Mouse (Mus musculus) urinary bladder, adult 18-20 months (tissue): ENCODE measurements around the gene Srgap3.
A peak's percentile ranks its signal among the peaks of the same experiment; 100 is the strongest.

Experiments
- DNase-seq, 2 experiments: peaks; one replicate each; pipeline ENCODE4 v3.0.0; 2022; ENCODE audit warnings: low spot score in 2 of 2, mixed read lengths in 2 of 2

Gene Srgap3

GRCm38 (mm10) chr6:112818403-112818901, 128.6 kb downstream of the Srgap3 start:
- DNase-seq, result peak in 1 of 2 experiments; percentile 8

GRCm38 (mm10) chr6:112815604-112816003, 131.5 kb downstream of the Srgap3 start:
- DNase-seq, result no peak

DNA sequence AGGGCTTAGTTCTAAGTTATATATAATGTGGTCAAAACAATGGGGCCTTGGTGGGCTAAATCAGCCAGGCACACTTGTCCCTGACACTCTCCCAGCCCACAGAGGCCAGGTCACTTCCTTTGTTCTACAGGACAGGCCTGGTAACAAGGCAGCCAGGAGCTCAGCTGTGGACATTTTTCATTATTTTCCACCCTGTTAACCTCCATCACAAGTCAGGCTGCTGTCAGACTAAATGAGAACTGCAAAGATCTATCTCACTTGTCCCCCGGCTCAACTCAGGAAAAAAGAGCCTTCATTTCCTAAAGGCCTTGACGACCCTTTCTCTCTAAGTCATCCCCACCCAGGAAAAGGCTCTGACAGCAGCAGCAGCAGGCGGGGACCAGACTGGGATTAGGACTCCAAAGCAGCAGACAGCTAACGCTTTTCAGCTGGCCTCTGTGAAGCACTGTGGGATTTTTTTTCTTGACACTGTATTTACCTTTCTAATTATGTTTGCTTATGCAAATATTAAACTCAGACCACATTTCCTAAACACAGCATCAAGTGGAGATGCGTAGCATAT, 132.5 kb downstream of the Srgap3 start:
- no peak for DNase-seq

- DNase-seq, result no peak
Measured at GRCm38 (mm10) chr6:112812884-112813283, 134.2 kb downstream of the Srgap3 start.

DNA sequence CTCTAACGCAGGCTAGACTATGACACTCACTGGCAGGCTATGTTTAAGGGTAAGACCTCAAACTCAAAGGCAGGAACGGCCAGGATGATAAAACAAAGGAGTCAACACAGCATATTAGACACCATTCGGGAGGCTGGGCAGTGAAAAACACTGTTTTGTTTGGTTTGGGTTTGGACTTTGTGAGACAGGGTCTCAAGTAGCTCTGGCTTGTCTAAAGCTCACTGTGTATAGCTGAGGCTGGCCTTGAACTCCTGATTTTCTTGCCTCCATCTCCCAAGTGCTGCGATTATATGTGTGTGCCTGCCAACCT, 136.6 kb downstream of the Srgap3 start:
- no peak for DNase-seq

DNA sequence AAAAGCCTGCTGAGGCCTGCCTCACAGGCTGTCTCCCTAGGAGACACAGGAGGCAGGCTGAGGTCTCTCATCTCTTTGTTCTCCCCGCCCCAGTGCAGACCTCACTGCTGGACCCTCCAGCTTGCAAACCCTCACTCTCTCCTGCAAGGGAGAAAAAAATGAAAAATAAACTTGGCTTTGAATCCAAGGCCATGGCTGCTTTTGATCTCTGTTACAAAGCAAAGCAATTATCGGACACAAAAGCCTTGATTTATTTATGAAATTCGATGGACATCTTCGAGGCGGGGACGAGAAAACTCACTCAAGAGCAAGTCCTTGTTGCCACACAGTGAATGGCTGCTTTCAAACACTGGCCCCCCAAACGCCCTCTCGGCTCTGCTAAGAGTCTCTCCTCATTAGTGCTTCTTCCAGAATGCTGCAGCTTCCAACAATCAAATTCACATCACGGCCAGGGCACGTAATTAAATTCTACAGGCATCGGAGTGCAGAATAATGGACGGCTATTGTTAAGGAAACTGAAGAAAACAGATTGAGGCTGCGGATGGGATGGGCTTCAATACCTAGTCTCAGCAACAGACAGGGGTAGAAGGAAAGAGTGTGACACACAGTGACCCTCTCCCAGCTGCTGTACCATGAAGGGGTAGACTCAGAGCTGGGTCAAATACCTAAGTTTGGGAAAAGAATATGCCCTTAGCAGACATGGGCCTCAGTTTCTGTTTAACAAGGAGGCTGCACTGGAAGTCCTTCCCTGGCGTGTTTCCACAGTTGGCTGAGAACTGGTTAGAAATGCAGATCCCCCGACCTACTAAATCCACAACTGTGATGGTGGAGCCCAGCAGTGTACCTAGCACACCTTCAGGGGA, 137.2 kb downstream of the Srgap3 start:
- no peak for DNase-seq

- no peak for DNase-seq
Measured at GRCm38 (mm10) chr6:112808738-112809137, 138.3 kb downstream of the Srgap3 start.

GRCm38 (mm10) chr6:112801917-112802316, 145.1 kb downstream of the Srgap3 start:
- DNase-seq, result no peak

DNA sequence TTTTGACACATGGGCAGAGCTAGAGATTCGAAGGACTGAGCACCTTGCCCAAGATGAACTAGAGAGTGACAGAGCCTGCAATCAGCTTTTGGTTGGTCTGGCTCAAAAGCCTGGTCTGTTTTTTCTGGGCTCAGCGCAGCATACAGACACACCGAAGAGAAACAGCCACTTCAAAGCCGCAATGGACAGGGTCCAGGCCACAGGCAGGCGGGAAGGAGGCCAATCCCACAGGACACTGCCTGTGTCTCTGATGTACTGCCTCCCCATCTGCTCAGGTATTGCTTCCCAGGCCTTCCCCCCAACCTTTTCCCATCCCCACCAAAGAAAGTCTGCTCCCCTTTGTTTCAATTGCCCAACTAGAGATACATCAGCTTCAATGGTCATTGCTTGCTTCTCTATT, 148.7 kb downstream of the Srgap3 start:
- DNase-seq, result no peak

- DNase-seq, result no peak
Measured at GRCm38 (mm10) chr6:112796607-112797006, 150.5 kb downstream of the Srgap3 start.

GRCm38 (mm10) chr6:112793887-112794286, 153.2 kb downstream of the Srgap3 start:
- no peak for DNase-seq

DNA sequence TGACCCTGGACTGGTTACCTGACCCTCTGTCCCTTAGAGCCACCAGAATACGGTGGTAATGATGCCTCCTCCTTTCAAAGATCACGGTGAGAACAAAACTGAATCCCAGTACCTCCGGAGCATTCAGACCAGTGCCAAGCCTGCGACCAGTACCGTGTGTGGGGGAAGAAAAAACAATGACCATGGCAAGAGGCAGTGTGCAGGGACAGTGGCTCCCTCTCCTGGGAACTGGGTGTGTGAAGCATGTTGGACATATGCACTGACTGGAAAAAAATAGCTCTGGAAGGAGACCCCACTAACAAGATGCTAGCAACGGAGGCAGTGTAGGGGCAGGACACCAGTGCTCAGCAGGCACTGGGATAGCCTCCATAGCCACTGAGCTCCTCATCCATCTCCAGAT, 157.2 kb downstream of the Srgap3 start:
- no peak for DNase-seq

DNA sequence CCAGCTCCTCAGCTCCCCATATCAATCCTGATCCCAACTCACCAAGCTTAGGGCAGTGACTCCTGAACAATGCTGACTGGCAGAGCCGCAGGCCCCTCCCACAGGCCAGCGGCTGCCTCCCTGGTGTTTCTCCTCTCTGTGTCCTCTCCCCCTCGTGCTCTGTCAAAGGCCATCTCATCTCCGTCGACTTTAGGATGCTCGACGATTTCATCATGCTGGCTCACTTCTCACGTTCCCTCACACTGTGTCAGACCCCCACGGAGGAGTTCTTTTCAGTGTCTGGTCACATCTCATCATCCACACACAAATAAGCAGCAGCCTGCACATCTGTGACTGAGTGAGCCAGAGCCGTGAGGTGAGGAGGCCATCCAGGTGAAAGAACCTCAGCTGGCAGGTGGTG, 158.4 kb downstream of the Srgap3 start:
- DNase-seq, result no peak

DNA sequence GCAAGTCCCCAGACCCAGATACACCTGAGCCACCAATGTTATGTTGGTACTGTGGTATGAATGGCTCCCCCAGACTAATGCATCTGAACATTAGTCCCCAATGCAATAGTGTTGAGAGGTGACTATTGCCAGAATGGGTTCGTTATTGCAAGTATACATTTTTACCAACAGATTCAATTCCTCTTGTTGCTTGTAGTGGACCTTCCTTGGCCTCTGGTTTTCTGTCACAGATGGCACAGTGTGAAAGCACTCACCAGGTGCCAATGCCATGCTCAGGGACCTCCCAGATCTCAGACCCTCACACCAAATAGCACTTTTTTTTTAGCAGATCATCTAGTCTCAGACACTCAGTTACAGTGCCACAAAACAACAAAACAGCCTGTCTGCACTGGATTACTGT, 158.9 kb downstream of the Srgap3 start:
- no peak for DNase-seq

- DNase-seq, result no peak
Measured at GRCm38 (mm10) chr6:112781409-112782093, 165.5 kb downstream of the Srgap3 start.

DNA sequence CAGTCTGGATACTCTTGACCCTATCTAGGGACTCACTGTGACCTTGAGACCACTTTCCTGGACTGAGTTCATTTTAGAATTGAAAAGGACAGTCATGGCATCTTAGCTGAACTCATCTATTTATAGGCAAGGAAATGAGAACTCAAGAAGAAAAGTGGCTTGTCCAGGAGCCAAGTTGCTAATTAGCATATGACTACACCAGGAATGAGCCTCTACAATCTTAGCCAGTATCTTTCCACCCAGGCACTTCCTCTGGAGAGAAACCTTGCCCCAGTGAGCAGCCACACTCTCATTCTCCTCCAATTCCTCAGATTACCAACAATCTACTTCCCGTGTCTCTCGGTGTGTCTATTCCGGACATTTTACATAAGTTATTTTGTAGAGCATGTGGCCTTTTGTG, 168.9 kb downstream of the Srgap3 start:
- DNase-seq, result no peak

GRCm38 (mm10) chr6:112776718-112777117, 170.3 kb downstream of the Srgap3 start:
- DNase-seq, result no peak

GRCm38 (mm10) chr6:112773754-112774153, 173.3 kb downstream of the Srgap3 start:
- no peak for DNase-seq

GRCm38 (mm10) chr6:112770996-112771395, 176.1 kb downstream of the Srgap3 start:
- DNase-seq, result no peak

DNA sequence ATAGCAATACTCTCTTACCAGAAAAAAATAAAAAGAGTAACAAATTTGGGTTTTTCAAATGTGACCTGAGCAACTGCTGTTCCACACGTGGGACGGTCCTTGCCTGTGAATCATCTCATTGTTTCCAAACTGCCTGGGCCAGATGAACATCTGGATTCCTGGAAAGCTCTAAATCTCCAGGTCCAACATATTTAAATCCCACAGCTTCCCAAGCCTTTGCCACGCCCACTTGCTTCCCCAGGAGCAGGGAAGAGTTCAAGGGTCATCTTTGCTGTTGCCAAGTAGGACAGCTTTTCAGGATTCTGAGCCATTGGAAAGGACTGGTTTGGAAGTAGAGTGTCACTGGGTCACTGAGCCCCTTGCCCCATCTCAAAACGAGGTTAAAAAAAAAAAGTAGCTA, 188.5 kb downstream of the Srgap3 start:
- no peak for DNase-seq

- DNase-seq, result no peak
Measured at GRCm38 (mm10) chr6:112756866-112757265, 190.2 kb downstream of the Srgap3 start.

- no peak for DNase-seq
Measured at GRCm38 (mm10) chr6:112754994-112755393, 192.1 kb downstream of the Srgap3 start.

DNA sequence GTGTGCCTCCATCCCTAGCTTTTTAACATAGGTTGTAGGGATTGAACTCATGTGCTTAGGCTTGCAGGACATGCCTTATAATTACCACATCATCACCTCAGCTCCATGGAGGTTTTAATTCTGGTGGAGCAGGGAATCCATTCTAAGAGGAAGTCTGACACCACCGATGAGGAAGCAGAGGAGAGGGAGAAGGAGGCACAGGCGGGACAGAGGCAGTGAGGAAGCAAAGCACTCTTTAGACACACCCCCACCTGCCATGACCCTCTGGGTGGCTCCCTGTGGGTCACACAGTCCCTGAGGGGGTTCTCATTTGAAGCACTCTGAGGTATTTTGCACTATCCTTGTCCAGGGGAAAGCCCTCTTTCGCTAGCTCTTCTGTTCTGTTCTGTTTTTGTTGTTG, 194.5 kb downstream of the Srgap3 start:
- no peak for DNase-seq
